Mouse (Mus musculus) left cerebral cortex, adult 2 months (tissue): Measurements from ENCODE around the gene Rhox3g. TPM values are rescaled to one million over a fixed set of nuclear protein-coding genes. Genes with fewer than 3 reads are reported as not detected.
"Not testable (repeated sequence)": the region's sequence is repeated elsewhere in the genome, so short reads cannot be mapped to it uniquely, and the experiment has no call there.

Experiments
- DNase-seq, 2 experiments: peaks; one replicate each; pipeline ENCODE4 v3.0.0; 2021 to 2022; ENCODE audit warnings: low spot score in 2 of 2, mixed read lengths in 1 of 2; ENCODE audit errors: extremely low spot score in 1 of 2
- H3K27ac ChIP-seq: fragments of 200-600 bp; 2 replicates; pipeline ENCODE4 v1.8.1; 2022
- H3K4me3 ChIP-seq: fragments of 200-600 bp; 2 replicates; pipeline ENCODE4 v1.8.1; 2022
- intact Hi-C: fragments of 180-260 bp; cut with DNase I; formaldehyde crosslinking; loops from one replicate; pipeline ENCODE4 v1.15.1; 2025
- long read RNA-seq, 2 experiments: library from polyadenylated mRNA; stranded (forward); transcript quantifications; one replicate each; pipeline ENCODE4 v2.0.0; 2021; ENCODE audit warnings: borderline mapping rate in 2 of 2
- total RNA-seq, 2 experiments: library from RNA; stranded (reverse); gene quantifications; 2 replicates each; pipeline ENCODE4 v1.2.3; 2021

Rhox3g gene
- not detected for total RNA-seq
- long read RNA-seq, experiment 1 = 0 reads
- long read RNA-seq, experiment 2 = 0 reads

GRCm38 (mm10) chrX:37628512-37628911 lies at the start of gene Rhox3g:
Gene Rhox3g (minus strand): TSS chrX:37628612.
- H3K4me3 ChIP-seq, H3K27ac ChIP-seq, intact Hi-C loops, DNase-seq: not testable (repeated sequence)

DNA sequence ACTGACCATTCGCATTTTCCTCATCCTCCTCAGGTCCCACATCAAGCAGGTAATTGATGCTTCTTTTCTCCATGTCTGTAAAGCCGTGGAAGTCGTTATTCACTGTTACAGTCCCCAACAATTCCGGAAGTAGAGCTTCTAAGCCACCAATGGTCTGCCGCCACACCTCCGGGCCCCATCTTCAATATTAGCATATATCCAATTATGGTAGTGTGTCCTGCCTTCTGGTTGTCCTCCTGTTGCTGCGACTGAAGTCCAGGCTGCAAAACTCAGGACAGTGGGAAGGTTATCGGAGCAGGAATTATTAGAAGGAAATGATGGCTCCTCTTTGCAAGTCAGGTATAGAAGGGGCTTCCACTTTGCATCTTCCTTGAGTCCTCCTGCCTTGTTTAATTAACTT lies 44.8 kb upstream of the Rhox3g start, which contains the start of gene Rhox2h:
TSS of gene Rhox2h (minus strand) at position 101 of the 400 bp plus-strand sequence.
- H3K27ac ChIP-seq, H3K4me3 ChIP-seq, DNase-seq, intact Hi-C loops: not testable (repeated sequence)

GRCm38 (mm10) chrX:37668664-37669063 lies 40.3 kb upstream of the Rhox3g start, which contains the start of gene Rhox3h:
Gene Rhox3h (minus strand): TSS chrX:37668764.
- DNase-seq, intact Hi-C loops, H3K4me3 ChIP-seq, H3K27ac ChIP-seq: not testable (repeated sequence)

- H3K27ac ChIP-seq, H3K4me3 ChIP-seq, intact Hi-C loops, DNase-seq: not testable (repeated sequence)
Observed at GRCm38 (mm10) chrX:37651227-37651626, 22.8 kb upstream of the Rhox3g start, which contains the start of gene Rhox4g. Gene Rhox4g (minus strand): TSS chrX:37651327.

DNA sequence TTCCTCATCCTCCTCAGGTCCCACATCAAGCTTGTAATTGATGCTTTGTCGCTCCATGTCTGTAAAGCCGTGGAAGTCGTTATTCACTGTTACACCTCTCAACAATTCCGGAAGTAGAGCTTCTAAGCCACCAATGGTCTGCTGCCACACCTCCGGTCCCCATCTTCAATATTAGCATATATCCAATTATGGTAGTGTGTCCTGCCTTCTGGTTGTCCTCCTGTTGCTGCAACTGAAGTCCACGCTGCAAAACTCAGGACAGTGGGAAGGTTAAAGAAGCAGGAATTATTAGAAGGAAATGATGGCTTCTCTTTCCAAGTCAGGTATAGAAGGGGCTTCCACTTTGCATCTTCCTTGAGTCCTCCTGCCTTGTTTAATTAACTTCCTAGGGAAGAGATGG lies 15.0 kb upstream of the Rhox3g start, which contains the start of gene Rhox2g:
TSS of gene Rhox2g (minus strand) at position 101 of the 400 bp plus-strand sequence.
- intact Hi-C loops, H3K4me3 ChIP-seq, H3K27ac ChIP-seq, DNase-seq: not testable (repeated sequence)

DNA sequence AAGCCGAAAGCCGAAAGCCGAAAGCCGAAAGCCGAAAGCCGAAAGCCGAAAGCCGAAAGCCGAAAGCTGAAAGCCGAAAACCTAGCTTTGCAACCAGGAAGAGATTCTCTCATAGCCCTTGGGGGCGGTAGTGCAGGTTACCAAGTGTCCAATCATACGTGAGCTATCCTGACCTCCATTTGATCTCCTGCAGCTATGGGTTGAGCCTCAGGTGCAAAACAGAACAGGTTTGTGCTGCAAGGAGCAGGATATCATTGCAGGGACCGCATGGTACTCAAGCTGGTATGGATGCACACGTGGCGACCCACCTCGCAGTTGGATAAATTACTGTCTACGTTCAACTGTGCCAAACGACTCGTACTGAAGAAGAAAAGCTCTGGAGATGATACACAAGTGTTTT lies 20.8 kb downstream of the Rhox3g start, which contains the start of gene Rhox4f:
TSS of gene Rhox4f (minus strand) at position 101 of the 400 bp plus-strand sequence.
- DNase-seq, H3K27ac ChIP-seq, H3K4me3 ChIP-seq, intact Hi-C loops: not testable (repeated sequence)

GRCm38 (mm10) chrX:37580692-37581091 lies 47.7 kb downstream of the Rhox3g start, which contains the start of gene Rhox3f:
Gene Rhox3f (plus strand): TSS chrX:37580992.
- H3K27ac ChIP-seq, H3K4me3 ChIP-seq, DNase-seq, intact Hi-C loops: not testable (repeated sequence)

Other genes with a start within 250 kb of the Rhox3g start
- gene Rhox3a2, start 248.6 kb downstream of the Rhox3g start, total RNA-seq = not detected
- gene Rhox4a2, start 237.8 kb downstream of the Rhox3g start, total RNA-seq = not detected
- not detected for gene Rhox2b, start 216.5 kb downstream of the Rhox3g start, total RNA-seq
- not detected for gene Rhox4b, start 196.1 kb downstream of the Rhox3g start, total RNA-seq
- gene Rhox2c, start 174.9 kb downstream of the Rhox3g start, total RNA-seq = not detected
- gene Rhox3c, start 170.0 kb downstream of the Rhox3g start, total RNA-seq = not detected
- gene Rhox4c, start 148.3 kb downstream of the Rhox3g start, total RNA-seq = not detected
- not detected for gene Rhox2d, start 135.2 kb downstream of the Rhox3g start, total RNA-seq
- gene Rhox4d, start 114.3 kb downstream of the Rhox3g start, total RNA-seq = not detected
- not detected for gene Rhox2e, start 98.2 kb downstream of the Rhox3g start, total RNA-seq
- gene Rhox3e, start 86.6 kb downstream of the Rhox3g start, total RNA-seq = not detected
- not detected for gene Rhox4e, start 71.2 kb downstream of the Rhox3g start, total RNA-seq
- gene Rhox2f, start 57.2 kb downstream of the Rhox3g start, total RNA-seq = not detected
- gene Rhox3f, start 47.6 kb downstream of the Rhox3g start, total RNA-seq = not detected
- gene Rhox4f, start 20.9 kb downstream of the Rhox3g start, total RNA-seq = not detected
- not detected for gene Rhox2g, start 14.9 kb upstream of the Rhox3g start, total RNA-seq
- gene Rhox4g, start 22.7 kb upstream of the Rhox3g start, total RNA-seq = not detected
- gene Rhox3h, start 40.2 kb upstream of the Rhox3g start, total RNA-seq = not detected
- gene Rhox2h, start 44.7 kb upstream of the Rhox3g start, total RNA-seq = not detected
- not detected for gene Rhox5, start 176.2 kb upstream of the Rhox3g start, total RNA-seq
- not detected for gene Rhox6, start 198.3 kb upstream of the Rhox3g start, total RNA-seq
- gene Rhox7a, start 203.1 kb upstream of the Rhox3g start, total RNA-seq = not detected